Mouse (Mus musculus): ENCODE measurements around the gene Akap11.

DNA sequence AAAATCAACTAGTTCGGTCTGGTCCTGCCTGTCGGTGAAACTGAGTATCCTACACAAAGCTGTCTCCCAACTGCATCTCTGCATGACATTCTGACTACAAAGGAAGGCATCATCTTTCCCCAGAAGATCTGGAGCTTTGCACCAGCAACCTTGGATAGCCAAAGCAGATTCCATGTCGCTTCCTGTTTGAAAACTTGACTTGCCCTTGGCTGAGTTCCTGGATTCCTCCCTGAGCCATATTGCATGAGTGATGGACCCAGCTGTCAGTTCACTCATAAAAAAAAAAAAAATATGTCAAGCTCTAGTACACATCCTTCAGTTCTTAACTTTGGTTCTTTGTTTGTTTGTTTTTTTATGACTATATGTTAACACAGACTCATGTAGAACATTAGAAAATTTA is 4.7 kb upstream of the Akap11 start:
- TF ChIP-seq POLR2A (IDR thresholded peaks at IDR 0.05; ENCODE audit: borderline replicate concordance, low read depth, low read length) (no peak), CTCF (IDR thresholded peaks at IDR 0.05; ENCODE audit: low read depth, low read length) (no peak)
